Mouse (Mus musculus): ENCODE results near the gene Zmym1. TPM values are rescaled to one million over a fixed set of nuclear protein-coding genes. Genes with fewer than 3 reads are reported as not detected.
A peak's percentile ranks its signal among the peaks of the same experiment; 100 is the strongest.

The Zmym1 gene
- total and polyA plus RNA-seq, 3 experiments = 13.2 to 17.6 TPM; not detected in 1

- TF ChIP-seq HCFC1 (IDR thresholded peaks at IDR 0.05; ENCODE audit: low read depth, low read length) (peak; percentile 80), MXI1 (IDR thresholded peaks at IDR 0.05; ENCODE audit: low read depth, low read length) (peak; percentile 76), NELFE (IDR thresholded peaks at IDR 0.05; ENCODE audit: low read depth, low read length) (peak; percentile 47), ETS1 (IDR thresholded peaks at IDR 0.05; ENCODE audit: low read depth, low read length) (0 out of 2 replicates have a peak, but pooled peaks have one; percentile 8), ELF1 (IDR thresholded peaks at IDR 0.05; ENCODE audit: low read depth, low read length) (peak; percentile 72), MEF2A (IDR thresholded peaks at IDR 0.05; ENCODE audit: extremely low read depth, insufficient replicate concordance, low read depth, low read length, poor library complexity, severe bottlenecking) (no peak), POLR2AphosphoS2 (IDR thresholded peaks at IDR 0.05; ENCODE audit: low read length) (peak; percentile 61; the same call in 1 of the 2 replicates), CHD2 (IDR thresholded peaks at IDR 0.05; ENCODE audit: low read length) (no peak), TAL1 (IDR thresholded peaks at IDR 0.05; ENCODE audit: low read length) (no peak), GATA1 (IDR thresholded peaks at IDR 0.05; ENCODE audit: low read depth, low read length) (peak; percentile 48; the same call in 1 of the 2 replicates), EP300 (IDR thresholded peaks at IDR 0.05; ENCODE audit: low read depth in 1 of 2, low read length in 2 of 2) (0 out of 4 replicates have a peak, but pooled peaks of 1 of the 2 experiments have one; percentile 8), POLR2AphosphoS5 (IDR thresholded peaks at IDR 0.05; ENCODE audit: borderline replicate concordance, low read depth, low read length) (no peak), MAX (IDR thresholded peaks at IDR 0.05; ENCODE audit: low read length) (no peak), TCF12 (IDR thresholded peaks at IDR 0.05; ENCODE audit: low read depth, low read length) (peak; percentile 39; the same call in 1 of the 2 replicates), RAD21 (IDR thresholded peaks at IDR 0.05; ENCODE audit: low read depth, low read length) (no peak), USF2 (IDR thresholded peaks at IDR 0.05; ENCODE audit: borderline replicate concordance in 1 of 2, insufficient read depth in 1 of 2, low read depth in 1 of 2, low read length in 2 of 2) (no peak), CHD1 (IDR thresholded peaks at IDR 0.05; ENCODE audit: low read depth, low read length) (peak; percentile 20; the same call in 1 of the 2 replicates), GABPA (IDR thresholded peaks at IDR 0.05; ENCODE audit: low read depth, low read length) (no peak)
Measured at GRCm38 (mm10) chr4:127021989-127022626, 38.8 kb downstream of the Zmym1 start (continued).

GRCm38 (mm10) chr4:127021151-127021945 lies 39.6 kb downstream of the Zmym1 start, which contains the start of gene Sfpq:
Gene Sfpq, plus strand, starts transcription at chr4:127021324.
- no peaks in the 10 kb centered on the region for H3K9me3 ChIP-seq (replicated peaks; ENCODE audit: insufficient read depth, low read length)
- peaks cover 26 to 34% of the 10 kb centered on the region in 2 experiments for H3K36me3 ChIP-seq (ENCODE audit: control insufficient read depth in 1 of 2, insufficient read depth in 2 of 2, low read length in 2 of 2)
- peaks cover 50% of the 10 kb centered on the region for H3K79me2 ChIP-seq (ENCODE audit: control insufficient read depth, insufficient read depth, low read length, poor library complexity)
- peak within 1 kb of the TSS; percentile 99 for H3K9ac ChIP-seq (ENCODE audit: control insufficient read depth, low read depth, low read length, poor library complexity, severe bottlenecking)
- H3K27ac ChIP-seq (ENCODE audit: control insufficient read depth, low read depth, low read length) = peak within 1 kb of the TSS; percentile 99
- DNase-seq (ENCODE audit: low read depth, low spot score) = peak; percentile 99
- no peaks in the 10 kb centered on the region for H3K27me3 ChIP-seq (ENCODE audit: control insufficient read depth in 1 of 2, insufficient read depth in 2 of 2, low read length in 2 of 2)
- H3K4me1 ChIP-seq (ENCODE audit: control insufficient read depth in 1 of 2, insufficient read depth in 2 of 2, low read length in 2 of 2) = peaks cover 2 to 13% of the 10 kb centered on the region in 2 experiments; a peak in 2 of 4 replicates
- H3K4me3 ChIP-seq (ENCODE audit: control insufficient read depth in 1 of 2, insufficient read depth in 1 of 2, low read depth in 2 of 2, low read length in 2 of 2) = peak within 1 kb of the TSS; percentile 58 to 79
- TF ChIP-seq POLR2AphosphoS2 (IDR thresholded peaks at IDR 0.05; ENCODE audit: low read length) (peak; percentile 99), MYB (IDR thresholded peaks at IDR 0.05; ENCODE audit: low read depth, low read length) (no peak), MAZ (IDR thresholded peaks at IDR 0.05; ENCODE audit: low read depth, low read length) (no peak), MEF2A (IDR thresholded peaks at IDR 0.05; ENCODE audit: extremely low read depth, insufficient replicate concordance, low read depth, low read length, poor library complexity, severe bottlenecking) (no peak), RAD21 (IDR thresholded peaks at IDR 0.05; ENCODE audit: low read depth, low read length) (no peak), HCFC1 (IDR thresholded peaks at IDR 0.05; ENCODE audit: low read depth, low read length) (peak; percentile 77), MAFK (IDR thresholded peaks at IDR 0.05; ENCODE audit: borderline replicate concordance, low read depth, low read length) (no peak), USF1 (IDR thresholded peaks at IDR 0.05; ENCODE audit: low read depth, low read length) (no peak), TAL1 (IDR thresholded peaks at IDR 0.05; ENCODE audit: low read length) (no peak), TCF12 (IDR thresholded peaks at IDR 0.05; ENCODE audit: low read depth, low read length) (peak; percentile 56), RCOR1 (IDR thresholded peaks at IDR 0.05; ENCODE audit: low read depth, low read length) (no peak), ZKSCAN1 (IDR thresholded peaks at IDR 0.05; ENCODE audit: low read depth, low read length) (no peak), ETS1 (IDR thresholded peaks at IDR 0.05; ENCODE audit: low read depth, low read length) (no peak), MXI1 (IDR thresholded peaks at IDR 0.05; ENCODE audit: low read depth, low read length) (no peak), MYC (IDR thresholded peaks at IDR 0.05; ENCODE audit: low read depth, low read length) (peak; percentile 67; the same call in 1 of the 2 replicates), MAX (IDR thresholded peaks at IDR 0.05; ENCODE audit: low read length) (0 out of 2 replicates have a peak, but pooled peaks have one; percentile 7), POLR2AphosphoS5 (IDR thresholded peaks at IDR 0.05; ENCODE audit: borderline replicate concordance, low read depth, low read length) (peak; percentile 94), USF2 (IDR thresholded peaks at IDR 0.05; ENCODE audit: borderline replicate concordance in 1 of 2, insufficient read depth in 1 of 2, low read depth in 1 of 2, low read length in 2 of 2) (no peak), POLR2A (IDR thresholded peaks at IDR 0.05; ENCODE audit: control insufficient read depth in 1 of 2, insufficient read depth in 1 of 2, low read depth in 1 of 2, low read length in 2 of 2, poor library complexity in 1 of 2) (peak; percentile 96 to 100), NRF1 (IDR thresholded peaks at IDR 0.05; ENCODE audit: insufficient read depth, low read depth, low read length, poor library complexity, severe bottlenecking) (peak; percentile 47), CHD1 (IDR thresholded peaks at IDR 0.05; ENCODE audit: low read depth, low read length) (no peak), CHD2 (IDR thresholded peaks at IDR 0.05; ENCODE audit: low read length) (peak; percentile 76), ELF1 (IDR thresholded peaks at IDR 0.05; ENCODE audit: low read depth, low read length) (no peak), GATA1 (IDR thresholded peaks at IDR 0.05; ENCODE audit: low read depth, low read length) (no peak)

Measured in MEL (cell line).